Mouse (Mus musculus) liver, adult (tissue): ENCODE measurements around the gene Kctd7.

Experiments used
- GATA4 ChIP-seq: IDR thresholded peaks from 2 replicates; pipeline ENCODE4 v1.6.1; 2014; ENCODE audit warnings: mild to moderate bottlenecking, low read length; ENCODE audit not compliant: insufficient replicate concordance

Gene Kctd7

DNA sequence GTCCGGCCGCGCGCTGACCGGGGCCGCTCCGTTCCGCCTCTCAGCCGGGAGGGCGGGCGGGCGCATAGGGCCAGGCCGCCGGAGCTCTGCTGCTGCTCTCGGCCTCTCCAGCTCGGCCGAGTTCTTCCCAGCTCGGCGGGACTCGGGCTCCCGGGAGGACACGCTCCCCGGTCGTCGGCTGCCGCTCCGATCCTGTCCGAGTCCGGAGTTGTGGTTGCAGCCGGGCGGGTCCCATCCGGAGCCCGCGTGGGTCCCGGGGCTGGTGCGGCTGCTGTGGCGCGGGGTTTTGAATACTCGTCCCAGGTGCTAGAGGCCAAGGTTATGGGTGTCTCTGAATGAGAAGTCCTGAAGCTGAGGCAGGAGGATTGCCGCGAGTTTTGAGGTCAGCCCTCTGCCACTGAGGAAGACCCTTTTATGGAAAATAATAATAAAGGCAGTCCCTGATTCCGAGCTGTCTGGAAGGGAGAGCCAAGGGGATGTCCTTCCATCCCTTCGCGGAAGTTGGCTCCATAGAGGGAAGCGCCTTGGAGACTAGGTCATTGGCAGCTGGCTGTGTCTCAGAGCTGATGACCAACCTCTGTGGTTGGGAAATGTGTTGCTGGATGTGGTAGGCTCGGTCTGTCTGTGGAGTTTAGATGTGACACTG is 27.4 kb downstream of the Kctd7 start:
- TF ChIP-seq GATA4, result no peak

DNA sequence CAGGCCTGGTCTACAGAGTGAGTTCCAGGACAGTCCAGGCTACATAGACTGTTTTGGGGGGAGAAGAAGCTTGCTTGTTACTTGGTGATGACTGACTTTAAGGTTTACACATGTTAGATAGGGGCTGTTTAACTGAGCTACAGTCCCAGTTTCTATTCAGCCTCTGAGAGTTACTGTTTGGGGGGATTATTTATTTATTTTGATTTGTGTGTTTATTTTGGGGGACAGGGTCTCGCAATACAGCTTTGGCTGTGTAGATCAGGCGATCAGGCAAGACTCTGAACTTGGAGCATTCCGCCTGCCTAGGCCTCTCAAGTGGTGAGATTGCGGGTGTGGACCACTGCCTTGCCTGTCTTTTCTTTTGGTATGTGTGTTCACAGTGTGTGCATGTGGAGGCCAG is 28.4 kb downstream of the Kctd7 start:
- TF ChIP-seq GATA4, result no peak

DNA sequence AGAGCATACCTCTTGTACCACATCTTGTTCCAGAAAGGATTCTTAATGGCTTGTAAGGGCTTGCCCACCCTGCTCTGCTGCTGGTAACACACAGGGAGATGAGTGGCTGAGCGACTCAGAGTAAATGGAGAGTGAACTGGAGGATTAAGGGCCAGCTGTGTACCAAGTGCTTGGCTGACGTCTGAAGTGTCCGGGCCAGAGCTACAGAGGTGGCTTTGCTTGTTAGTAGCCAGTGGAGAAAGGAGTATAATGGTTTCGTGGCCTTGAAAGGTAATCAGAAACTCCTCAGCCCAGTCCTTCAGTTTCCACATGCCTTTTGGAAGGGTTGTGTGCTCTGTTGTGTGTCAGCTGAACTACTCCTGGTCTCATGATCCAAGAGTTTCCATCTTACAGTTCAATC is 33.2 kb downstream of the Kctd7 start:
- TF ChIP-seq GATA4, result no peak

DNA sequence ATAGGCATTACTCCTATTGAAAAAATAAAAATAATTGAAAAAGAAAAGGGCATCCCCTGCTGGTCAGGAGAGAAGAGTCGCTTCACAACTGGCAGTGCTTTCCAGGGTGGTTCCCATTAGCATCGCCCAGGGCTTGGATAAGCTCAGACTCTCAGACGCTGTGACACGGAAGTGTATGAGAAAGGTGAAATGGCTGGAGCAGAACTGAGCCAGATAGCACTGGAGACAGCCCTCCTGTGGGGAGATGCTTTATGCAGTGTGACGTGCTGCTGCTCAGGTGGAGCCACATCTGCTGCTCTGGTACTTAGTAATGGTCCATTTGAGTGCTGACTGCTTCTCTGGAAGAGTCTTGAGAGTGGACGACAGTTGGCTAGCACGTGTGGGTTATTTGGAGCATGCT is 35.7 kb downstream of the Kctd7 start:
- no peak for TF ChIP-seq GATA4

DNA sequence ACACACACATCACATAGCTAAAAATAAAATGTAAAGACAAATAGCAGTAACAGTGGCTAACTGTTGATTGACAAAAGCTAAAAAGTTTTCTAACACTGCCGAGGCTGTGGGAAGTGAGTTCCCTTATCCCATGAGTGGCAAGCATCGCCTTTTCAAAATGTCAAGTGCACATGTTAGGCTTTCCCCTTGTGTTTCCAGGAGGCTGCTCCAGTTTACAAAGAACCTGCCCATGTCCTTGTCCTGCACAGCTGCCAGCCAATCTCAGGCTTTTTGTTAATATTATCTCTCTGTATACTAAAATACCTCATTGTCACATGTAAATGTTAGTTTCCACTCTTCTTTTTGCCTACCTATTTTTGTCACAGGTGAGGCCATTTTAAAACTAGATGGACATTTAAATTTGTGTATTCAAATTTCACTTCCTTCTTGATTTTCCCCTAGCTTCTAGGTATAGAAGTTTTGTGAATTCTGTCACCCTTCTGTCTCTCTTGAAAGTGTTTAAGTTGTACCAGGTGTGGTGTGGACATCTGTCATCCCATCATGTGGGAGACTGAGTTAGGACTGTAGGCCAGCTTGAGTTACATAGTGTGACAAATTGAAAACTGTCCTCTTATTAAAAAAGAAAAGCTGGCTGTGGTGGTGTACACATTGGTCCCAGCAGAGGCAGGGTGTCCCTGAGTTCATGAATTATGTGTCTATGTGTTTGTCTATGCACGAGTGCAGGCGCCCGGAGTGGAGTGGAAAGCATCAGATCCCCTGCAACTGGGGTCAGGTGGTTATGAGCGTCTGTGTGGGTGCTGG is 37.3 kb downstream of the Kctd7 start:
- no peak for TF ChIP-seq GATA4

DNA sequence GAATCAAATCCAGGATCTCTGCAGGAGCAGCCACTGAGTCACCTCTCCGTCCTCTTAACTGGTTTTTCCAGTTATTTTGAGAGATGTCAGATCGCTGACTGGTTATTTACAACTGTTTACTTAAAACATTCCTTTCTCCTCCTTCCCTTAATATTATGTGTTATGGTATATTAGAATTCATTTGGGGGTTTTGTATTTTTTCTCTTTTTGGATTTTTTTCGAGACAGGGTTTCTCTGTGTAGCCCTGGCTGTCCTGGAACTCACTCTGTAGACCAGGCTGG is 37.8 kb downstream of the Kctd7 start:
- TF ChIP-seq GATA4, result no peak

DNA sequence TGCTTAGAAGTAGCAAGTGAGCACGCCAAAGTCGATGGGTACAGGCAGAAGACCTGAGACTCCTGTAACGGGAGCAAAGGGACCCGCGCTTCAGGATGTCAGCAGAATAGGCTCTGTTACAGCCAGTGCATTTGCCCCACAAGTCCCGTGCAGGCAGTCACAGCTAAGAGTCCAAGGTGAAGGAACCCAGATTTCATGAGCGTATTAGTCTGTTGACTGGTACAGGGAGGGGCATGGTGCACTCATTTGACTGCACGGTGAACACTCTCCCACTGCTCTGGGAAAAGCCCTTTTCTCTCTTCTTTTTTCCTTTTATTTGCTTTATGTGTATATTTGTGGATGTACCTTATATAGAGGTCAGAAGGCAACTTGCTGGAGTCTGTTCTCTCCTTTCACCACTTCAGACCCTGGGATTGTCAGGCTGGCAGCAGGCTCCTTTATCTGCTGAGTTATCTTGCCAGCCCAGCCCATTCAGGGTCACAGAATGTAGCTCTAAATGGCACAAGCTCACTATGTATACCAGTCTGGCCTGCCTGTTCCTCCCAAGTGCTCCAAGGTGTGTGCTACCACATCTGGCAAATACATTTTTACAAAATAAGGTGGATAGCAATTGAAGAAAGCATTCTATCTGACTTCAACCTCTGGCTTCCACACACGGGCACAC is 39.7 kb downstream of the Kctd7 start:
- TF ChIP-seq GATA4, result no peak

DNA sequence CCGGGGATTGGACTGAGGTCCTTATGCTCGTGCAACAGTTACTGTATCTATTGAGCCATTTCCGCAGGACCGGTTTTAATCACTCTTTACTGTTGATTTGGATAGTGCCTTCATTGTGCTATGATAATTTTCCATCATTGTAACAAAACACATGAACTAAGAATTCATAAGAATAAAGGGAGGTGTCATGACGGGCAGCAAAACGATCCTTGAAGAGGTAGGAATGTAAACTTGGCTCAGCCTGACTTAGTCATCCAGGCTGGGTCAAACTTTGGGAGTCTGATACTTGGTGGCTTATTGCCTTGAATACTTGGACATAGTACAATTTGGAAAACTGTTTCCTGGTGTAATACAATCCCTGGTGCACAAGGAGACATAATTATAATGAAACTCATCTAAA is 40.7 kb downstream of the Kctd7 start:
- no peak for TF ChIP-seq GATA4

DNA sequence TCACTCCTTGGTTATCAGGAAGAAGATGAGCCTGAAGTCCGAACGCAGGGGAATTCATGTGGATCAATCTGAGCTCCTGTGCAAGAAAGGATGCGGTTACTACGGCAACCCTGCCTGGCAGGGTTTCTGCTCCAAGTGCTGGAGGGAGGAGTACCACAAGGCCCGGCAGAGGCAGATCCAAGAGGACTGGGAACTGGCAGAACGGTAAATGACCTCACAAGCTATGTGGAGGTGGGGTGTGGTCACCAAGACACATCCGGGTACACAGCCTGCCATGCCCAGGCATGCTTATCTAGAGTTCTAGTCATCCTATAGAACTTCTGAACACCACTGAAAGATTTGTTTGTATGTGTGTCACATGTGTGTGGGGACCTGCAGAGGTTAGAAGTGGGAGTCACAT is 42.7 kb downstream of the Kctd7 start:
- TF ChIP-seq GATA4, result no peak

DNA sequence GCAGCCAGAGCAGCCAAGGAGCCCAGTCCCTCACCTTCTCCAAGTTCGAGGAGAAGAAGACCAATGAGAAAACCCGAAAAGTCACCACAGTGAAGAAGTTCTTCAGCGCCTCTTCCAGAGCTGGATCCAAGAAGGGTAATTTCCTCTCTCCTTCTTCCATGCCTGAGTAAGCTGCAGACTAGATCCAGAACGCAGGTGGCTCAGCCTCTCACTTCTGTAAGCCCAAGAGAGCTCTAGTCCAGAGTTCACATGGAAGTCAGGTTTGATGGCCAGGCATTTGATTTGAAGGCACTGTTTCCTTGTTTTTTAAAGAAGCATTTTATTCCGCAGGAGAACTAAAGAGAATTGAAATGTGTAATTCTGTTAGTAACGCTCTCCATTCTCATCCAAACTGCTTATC is 46.2 kb downstream of the Kctd7 start:
- no peak for TF ChIP-seq GATA4

DNA sequence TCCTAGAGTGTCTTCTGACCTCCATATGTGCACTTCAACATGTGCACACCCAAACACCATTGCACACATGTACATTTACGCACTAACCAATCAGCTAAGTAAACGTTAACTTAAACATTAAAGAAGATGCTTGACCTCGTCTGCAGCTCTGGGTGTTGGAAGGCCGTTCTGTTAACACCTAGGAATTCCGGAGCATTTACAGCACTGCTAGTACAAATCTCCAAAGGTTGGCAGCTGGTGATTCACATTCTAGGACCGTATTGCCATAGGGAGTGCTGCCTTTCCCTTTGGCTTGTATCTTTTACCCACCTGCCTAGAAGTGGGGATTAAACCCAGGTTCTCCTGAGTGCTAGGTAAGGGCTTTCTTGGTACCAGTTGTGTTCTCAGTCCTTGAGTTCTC is 47.2 kb downstream of the Kctd7 start:
- no peak for TF ChIP-seq GATA4

DNA sequence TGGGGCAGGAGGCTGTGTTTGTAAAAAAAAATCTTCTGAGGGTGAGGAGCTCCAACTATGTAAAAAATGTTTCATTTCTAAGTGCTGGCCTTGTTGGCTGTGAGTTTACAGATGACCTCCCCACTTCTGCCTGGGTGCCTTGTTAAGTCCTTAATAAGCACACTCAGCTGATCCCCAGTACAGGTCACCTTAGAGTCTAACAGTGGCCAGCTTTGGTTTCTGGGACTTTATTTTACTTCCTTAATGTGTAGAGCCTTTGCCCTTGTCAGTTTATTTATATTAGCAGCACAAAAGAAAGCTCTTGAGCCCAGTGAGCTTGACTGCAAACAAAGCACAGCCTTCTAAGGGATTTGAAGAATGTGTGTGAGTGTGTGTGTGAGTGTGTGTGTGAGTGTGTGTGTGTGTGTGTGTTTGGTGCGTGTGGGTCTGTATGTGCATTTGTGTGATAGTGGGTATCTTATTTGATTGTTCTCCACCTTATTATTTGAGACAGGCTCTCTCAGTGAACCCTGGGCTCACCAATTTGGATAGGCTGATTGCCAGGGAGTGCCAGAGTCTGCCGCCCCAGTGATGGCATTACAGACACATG is 47.8 kb downstream of the Kctd7 start:
- TF ChIP-seq GATA4, result no peak; the same call in 1 of the 2 replicates

DNA sequence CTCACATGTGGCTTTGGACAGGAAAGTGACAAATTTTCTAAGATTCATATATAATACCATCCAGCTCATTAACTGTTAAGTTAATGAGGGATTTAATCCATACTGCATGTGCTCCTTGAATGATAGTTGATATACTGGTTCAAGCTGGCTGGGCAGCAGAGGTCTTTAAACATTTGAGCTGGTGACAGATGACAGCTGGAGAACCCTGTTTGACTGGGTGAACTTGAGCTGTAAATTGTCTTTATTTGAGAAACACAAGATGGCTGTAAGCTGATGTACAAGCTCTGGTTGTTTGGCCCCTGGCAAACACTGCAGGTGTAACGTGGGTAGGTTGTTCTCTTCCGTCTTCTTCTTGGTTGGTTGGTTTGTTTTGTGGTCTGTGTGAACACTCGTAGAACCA is 49.1 kb downstream of the Kctd7 start:
- TF ChIP-seq GATA4, result no peak

DNA sequence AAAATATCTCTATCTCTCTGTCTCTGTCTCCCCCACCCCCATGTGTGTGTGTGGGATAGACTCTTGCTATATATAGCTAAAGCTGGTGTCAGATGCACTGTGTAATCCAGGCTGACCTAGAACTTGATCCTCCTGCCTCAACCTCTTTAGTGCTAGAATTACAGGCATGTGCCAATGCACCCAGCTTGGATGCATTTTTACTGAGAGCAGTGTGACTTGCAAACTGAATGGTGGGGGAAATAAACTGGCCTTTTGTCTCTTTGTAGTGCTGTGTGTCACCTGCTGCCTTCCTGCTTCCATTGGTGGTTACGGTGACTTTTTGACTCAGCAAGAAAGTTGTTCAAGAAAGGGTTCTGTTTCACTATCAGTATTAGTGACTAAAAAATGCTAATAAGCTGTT is 51.6 kb downstream of the Kctd7 start:
- no peak for TF ChIP-seq GATA4

DNA sequence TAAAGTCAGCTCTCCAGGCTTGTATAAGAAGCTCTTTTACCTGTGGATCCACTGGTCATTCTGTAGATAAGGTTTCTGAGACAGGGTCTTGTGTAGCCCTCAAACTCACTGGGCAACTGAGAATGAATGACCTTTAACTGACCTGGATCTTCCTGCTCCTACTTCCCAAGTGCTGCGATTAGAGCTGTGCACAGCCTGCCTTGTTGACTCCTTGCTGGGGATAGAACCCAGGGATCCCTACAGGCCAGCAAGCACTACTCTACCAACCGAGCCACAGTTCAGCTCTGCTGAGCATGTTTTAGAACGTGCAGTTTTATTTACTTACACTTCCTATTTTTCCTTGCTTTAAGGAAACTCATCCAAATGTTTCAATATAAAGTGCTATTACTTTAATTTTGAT is 52.8 kb downstream of the Kctd7 start:
- no peak for TF ChIP-seq GATA4

DNA sequence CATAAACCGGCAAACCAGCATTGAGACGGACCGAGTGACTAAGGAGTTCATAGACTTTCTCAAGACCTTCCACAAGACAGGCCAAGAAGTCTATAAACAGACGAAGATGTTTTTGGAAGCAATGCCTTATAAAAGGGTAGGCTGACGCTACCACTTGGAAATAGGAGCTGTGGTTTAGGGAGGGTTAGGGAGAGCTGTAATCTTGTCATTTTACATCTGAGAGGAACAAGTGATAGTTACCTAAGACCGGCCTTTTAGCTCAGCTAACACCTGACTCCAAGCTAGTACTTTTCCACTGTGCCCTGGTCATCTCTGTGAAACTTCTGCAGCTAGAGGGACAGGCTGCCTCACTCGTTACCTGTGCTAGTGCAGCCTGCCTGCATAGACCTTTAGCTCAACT is 53.3 kb downstream of the Kctd7 start:
- TF ChIP-seq GATA4, result no peak
